Mouse (Mus musculus) megakaryocyte, embryonic 14.5 days (primary cell): ENCODE results near the gene Sipa1l2. TPM values are rescaled to one million over a fixed set of nuclear protein-coding genes. Genes with fewer than 3 reads are reported as not detected.

Experiments
- H3K27me3 ChIP-seq: replicated peaks from 2 replicates; pipeline ENCODE3; 2012; ENCODE audit warnings: inconsistent platforms
- H3K36me3 ChIP-seq: replicated peaks from 2 replicates; pipeline ENCODE3; 2012; ENCODE audit warnings: low read length, inconsistent platforms, mixed read lengths
- H3K4me1 ChIP-seq: 2 replicates; pipeline ENCODE4 v1.6.1; 2012; ENCODE audit warnings: inconsistent platforms
- H3K4me3 ChIP-seq: replicated peaks from 2 replicates; pipeline ENCODE3; 2012; ENCODE audit warnings: moderate library complexity, mild to moderate bottlenecking, inconsistent platforms
- H3K9me3 ChIP-seq: 2 replicates; pipeline ENCODE4 v1.6.1; 2012; ENCODE audit warnings: inconsistent platforms
- FLI1 ChIP-seq: IDR thresholded peaks from 2 replicates; pipeline ENCODE4 v1.6.1; 2012; ENCODE audit warnings: low read length, inconsistent platforms, mixed read lengths
- GATA1 ChIP-seq: IDR thresholded peaks from 3 replicates; pipeline ENCODE4 v1.6.1; 2012; ENCODE audit warnings: mixed read lengths, low read length, inconsistent platforms, borderline replicate concordance
- polyA plus RNA-seq: library from polyadenylated mRNA; stranded (reverse); fragments of >175 nt; gene quantifications from 2 replicates; pipeline ENCODE4 v1.2.3, GENCODE M21; 2012; ENCODE audit warnings: low replicate concordance; ENCODE audit not compliant: insufficient read depth

Gene Sipa1l2
- polyA plus RNA-seq, 1 experiment = 0.78 TPM

DNA sequence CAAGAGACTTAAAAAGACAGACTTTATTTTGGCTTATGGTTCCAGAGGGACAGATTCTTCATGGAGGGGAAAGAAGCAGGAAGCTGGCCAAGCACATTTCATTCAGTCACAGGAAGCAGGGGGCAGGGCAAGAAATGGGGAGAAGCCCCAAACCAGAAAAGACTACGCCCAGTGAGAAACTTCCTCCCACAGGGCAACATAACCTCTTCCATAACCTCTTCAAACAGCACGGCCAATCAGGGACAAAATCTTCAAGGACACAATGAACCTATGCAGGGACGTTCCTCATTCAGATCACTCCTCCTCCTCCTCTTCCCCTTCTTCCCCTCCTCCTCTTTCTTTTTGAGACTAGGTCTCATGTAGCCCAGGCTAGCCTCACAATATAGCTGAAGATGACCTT, 37.3 kb upstream of the Sipa1l2 start:
- H3K4me1 ChIP-seq = no peaks in the 10 kb centered on the region
- H3K36me3 ChIP-seq = no peaks in the 10 kb centered on the region
- no peak overlapping the region for H3K4me3 ChIP-seq
- H3K9me3 ChIP-seq = peaks cover 34% of the 10 kb centered on the region
- H3K27me3 ChIP-seq = no peaks in the 10 kb centered on the region
- TF ChIP-seq FLI1 = no peak
- TF ChIP-seq GATA1 = no peak

- Histone ChIP-seq H3K4me3 (no peak overlapping the region), H3K9me3 (peaks cover 28% of the 10 kb centered on the region), H3K4me1 (no peaks in the 10 kb centered on the region; the same call in 1 of the 2 replicates), H3K27me3 (no peaks in the 10 kb centered on the region), H3K36me3 (no peaks in the 10 kb centered on the region)
- TF ChIP-seq FLI1 = no peak
- no peak for TF ChIP-seq GATA1
Measured at GRCm38 (mm10) chr8:125604817-125605512, 35.4 kb upstream of the Sipa1l2 start.

DNA sequence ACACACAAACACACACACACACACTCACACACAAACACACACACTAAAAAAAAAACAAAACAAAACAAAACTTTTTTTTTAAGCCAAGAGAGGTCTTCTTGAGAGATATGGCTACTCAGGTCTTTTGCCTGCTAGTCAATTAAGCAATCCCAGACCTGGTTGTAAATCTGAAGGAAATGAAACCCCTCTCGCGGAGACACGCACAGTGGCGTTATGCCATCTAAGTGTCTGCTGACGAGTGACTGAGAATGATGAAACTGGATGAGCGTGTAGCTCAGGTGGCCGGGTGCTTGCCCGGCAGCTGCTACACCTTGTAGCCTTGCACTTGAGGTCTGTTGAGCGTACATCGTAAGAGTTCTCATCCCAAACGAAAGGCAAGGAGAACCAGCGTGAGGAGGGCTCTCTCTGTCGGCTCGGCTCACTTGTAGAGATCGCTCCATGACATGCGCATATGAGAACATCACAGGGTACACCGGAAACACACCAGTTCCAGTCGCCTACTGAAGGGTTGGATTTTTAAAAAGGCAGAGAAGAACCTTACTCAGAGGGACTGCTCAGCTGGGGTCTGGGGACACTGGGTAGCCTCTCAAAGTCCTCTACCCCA, 34.7 kb upstream of the Sipa1l2 start:
- Histone ChIP-seq H3K9me3 (peaks cover 26% of the 10 kb centered on the region), H3K36me3 (no peaks in the 10 kb centered on the region), H3K4me3 (no peak overlapping the region), H3K4me1 (no peaks in the 10 kb centered on the region; the same call in 1 of the 2 replicates), H3K27me3 (no peaks in the 10 kb centered on the region)
- TF ChIP-seq FLI1 (no peak), GATA1 (no peak)

DNA sequence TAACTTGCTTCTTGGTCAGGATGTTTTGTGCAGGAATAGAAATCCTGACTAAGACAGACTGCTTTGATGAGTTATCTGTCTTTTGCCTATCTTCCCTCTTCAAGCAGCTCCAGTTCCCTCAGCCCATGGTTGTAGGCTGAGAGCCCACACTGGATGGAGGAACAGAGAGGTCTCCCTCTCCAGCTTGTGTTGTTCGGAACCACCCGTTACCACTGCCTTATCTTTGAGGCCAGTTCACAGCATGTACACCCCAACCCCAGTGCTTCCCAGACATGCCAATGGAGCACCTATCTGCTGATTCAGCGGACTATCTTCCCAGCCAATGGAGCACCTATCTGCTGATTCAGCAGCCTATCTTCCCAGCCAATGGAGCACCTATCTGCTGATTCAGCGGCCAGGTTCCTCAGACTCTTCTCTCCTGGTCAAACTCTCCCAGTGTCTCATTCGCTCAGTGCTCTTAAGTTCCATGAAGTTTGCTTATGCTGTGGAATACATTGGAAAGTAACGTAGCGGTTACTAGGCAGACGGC, 33.8 kb upstream of the Sipa1l2 start:
- Histone ChIP-seq H3K36me3 (no peaks in the 10 kb centered on the region), H3K27me3 (no peaks in the 10 kb centered on the region), H3K9me3 (peaks cover 18% of the 10 kb centered on the region), H3K4me1 (no peaks in the 10 kb centered on the region; the same call in 1 of the 2 replicates), H3K4me3 (no peak overlapping the region)
- TF ChIP-seq FLI1 (no peak), GATA1 (no peak)

GRCm38 (mm10) chr8:125600033-125600686, 30.6 kb upstream of the Sipa1l2 start:
- H3K36me3 ChIP-seq = no peaks in the 10 kb centered on the region
- H3K4me1 ChIP-seq = no peaks in the 10 kb centered on the region; the same call in 1 of the 2 replicates
- TF ChIP-seq GATA1 (no peak), FLI1 (no peak)
- H3K27me3 ChIP-seq = no peaks in the 10 kb centered on the region
- peaks cover 13% of the 10 kb centered on the region for H3K9me3 ChIP-seq
- H3K4me3 ChIP-seq = no peak overlapping the region

GRCm38 (mm10) chr8:125595571-125596508, 26.2 kb upstream of the Sipa1l2 start:
- Histone ChIP-seq H3K27me3 (no peaks in the 10 kb centered on the region), H3K4me3 (no peak overlapping the region), H3K9me3 (peaks cover 8% of the 10 kb centered on the region), H3K4me1 (no peaks in the 10 kb centered on the region; the same call in 1 of the 2 replicates), H3K36me3 (no peaks in the 10 kb centered on the region)
- TF ChIP-seq FLI1 (no peak), GATA1 (no peak)

GRCm38 (mm10) chr8:125590363-125590762, 20.8 kb upstream of the Sipa1l2 start:
- no peak overlapping the region for H3K4me3 ChIP-seq
- H3K36me3 ChIP-seq = no peaks in the 10 kb centered on the region
- no peak for TF ChIP-seq FLI1
- TF ChIP-seq GATA1 = no peak
- H3K4me1 ChIP-seq = peaks cover 3% of the 10 kb centered on the region; the same call in 1 of the 2 replicates
- H3K9me3 ChIP-seq = peaks cover 14% of the 10 kb centered on the region; the same call in 1 of the 2 replicates
- H3K27me3 ChIP-seq = peaks cover 5% of the 10 kb centered on the region

GRCm38 (mm10) chr8:125586587-125586986, 17.0 kb upstream of the Sipa1l2 start:
- Histone ChIP-seq H3K9me3 (peaks cover 12% of the 10 kb centered on the region; the same call in 1 of the 2 replicates), H3K27me3 (peaks cover 7% of the 10 kb centered on the region), H3K4me1 (peaks cover 3% of the 10 kb centered on the region; the same call in 1 of the 2 replicates), H3K36me3 (no peaks in the 10 kb centered on the region), H3K4me3 (no peak overlapping the region)
- TF ChIP-seq FLI1 = no peak
- no peak for TF ChIP-seq GATA1

DNA sequence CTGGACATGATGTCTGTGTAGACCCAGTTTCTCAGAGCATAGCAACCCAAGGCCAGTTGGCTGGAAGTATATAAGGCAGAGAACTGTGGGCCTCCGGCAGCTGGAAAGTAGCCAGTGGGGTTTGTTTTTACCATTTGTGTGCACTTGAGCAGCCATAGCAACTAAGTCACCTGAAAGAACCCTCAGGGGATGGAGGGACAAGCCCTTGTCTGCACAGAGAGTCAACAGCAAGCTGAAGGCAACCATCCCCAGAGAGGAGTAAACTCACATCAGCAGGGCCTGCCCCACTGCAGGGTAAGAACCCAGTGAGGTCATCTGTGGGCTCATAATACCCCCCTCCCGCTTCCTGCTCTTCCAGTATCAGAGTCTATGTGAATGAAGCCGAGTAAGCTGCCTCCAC, 14.7 kb upstream of the Sipa1l2 start:
- no peak for TF ChIP-seq GATA1
- no peak for TF ChIP-seq FLI1
- Histone ChIP-seq H3K27me3 (peaks cover 7% of the 10 kb centered on the region), H3K4me1 (peaks cover 3% of the 10 kb centered on the region; the same call in 1 of the 2 replicates), H3K36me3 (no peaks in the 10 kb centered on the region), H3K9me3 (peaks cover 18% of the 10 kb centered on the region), H3K4me3 (no peak overlapping the region)
